Mouse (Mus musculus) brain, embryonic 14.5 days (tissue): ENCODE data around the gene Gif.

Experiments used
- CTCF ChIP-seq: fragments of 200-500 bp; IDR thresholded peaks from 2 replicates; pipeline ENCODE4 v1.5.1; 2012; ENCODE audit warnings: inconsistent platforms, mild to moderate bottlenecking, moderate library complexity, borderline replicate concordance; ENCODE audit not compliant: insufficient read depth, insufficient read length; ENCODE audit errors: extremely low read depth
- POLR2A ChIP-seq: fragments of 200-500 bp; IDR thresholded peaks from 2 replicates; pipeline ENCODE4 v1.6.1; 2012; ENCODE audit warnings: mild to moderate bottlenecking, inconsistent platforms, borderline replicate concordance; ENCODE audit not compliant: poor library complexity, insufficient read depth, insufficient read length, severe bottlenecking; ENCODE audit errors: extremely low read depth

GRCm38 (mm10) chr19:11766413-11766812, 19.1 kb downstream of the Gif start:
- TF ChIP-seq POLR2A (no peak), CTCF (no peak)
